Mouse (Mus musculus) c-Kit-positive CD71-negative TER-119-negative erythroid progenitor cells, embryonic 14.5 days (primary cell): Measurements from ENCODE around the gene Ppp1ca.

Experiments
- DNase-seq: peaks from one replicate; pipeline ENCODE4 v3.0.0-alpha.2; 2013; ENCODE audit warnings: low read depth

Ppp1ca gene

GRCm38 (mm10) chr19:4232186-4232572 lies 40.3 kb downstream of the Ppp1ca start:
- no peak for DNase-seq

- no peak for DNase-seq
Measured at GRCm38 (mm10) chr19:4232651-4233050, 40.8 kb downstream of the Ppp1ca start.

DNA sequence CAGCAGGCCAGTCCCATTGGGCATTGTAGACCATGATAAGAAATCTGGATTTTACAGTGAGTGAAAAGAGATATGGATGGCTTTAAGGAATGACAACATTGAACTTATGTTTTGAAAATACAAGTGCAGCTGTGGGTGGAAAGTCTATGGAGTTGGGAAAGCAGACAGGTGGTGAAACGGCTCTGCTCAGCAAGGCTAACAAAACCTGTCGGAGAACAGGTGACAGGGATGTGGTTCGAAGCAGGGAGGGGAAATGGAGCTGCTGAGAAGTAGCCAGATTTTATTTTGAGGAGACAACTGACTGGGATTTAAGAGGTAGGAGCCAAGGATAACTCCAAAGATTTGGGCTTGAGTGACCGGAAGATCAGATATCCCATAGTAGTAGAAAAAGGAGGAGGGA lies 42.7 kb downstream of the Ppp1ca start:
- DNase-seq: no peak

DNA sequence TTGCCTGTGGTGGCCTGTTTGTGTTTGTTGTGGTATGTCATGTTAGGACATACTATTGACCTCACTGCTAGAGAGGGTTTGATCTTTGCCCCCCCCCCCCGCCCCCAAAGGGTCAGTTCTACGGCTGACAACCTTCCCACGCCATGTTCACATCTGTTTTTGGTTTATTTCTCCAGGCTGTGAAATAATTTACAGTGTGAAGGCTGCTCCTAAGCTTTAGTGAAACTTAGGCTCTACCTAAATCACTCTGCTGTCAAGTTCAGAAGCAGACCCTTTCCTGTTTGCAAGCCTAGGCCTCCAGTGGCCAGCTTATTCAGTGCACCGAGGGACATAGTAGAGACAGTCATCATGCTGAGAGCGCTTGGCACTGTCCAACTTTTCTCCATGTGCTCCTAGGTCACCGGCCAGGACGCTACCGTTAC lies 48.4 kb downstream of the Ppp1ca start:
- DNase-seq: no peak

DNA sequence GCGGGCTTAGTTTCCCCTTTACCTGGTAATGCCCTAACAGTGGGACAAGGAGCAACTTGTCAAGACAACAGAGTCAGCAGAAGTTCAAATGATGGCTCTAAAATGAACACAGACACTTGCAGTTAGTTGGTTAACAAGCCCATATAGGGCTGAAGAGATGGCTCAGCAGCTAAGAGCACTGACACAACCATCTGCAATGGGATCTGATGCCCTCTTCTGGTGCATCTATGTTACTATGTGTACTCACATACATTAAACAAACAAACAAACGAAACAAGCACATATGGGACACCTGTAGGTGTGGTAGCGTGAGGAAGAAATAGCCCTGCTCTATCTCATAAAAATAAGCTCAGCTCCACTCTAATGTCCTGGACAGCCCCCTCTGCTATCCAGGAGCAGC lies 50.6 kb downstream of the Ppp1ca start:
- no peak for DNase-seq

DNA sequence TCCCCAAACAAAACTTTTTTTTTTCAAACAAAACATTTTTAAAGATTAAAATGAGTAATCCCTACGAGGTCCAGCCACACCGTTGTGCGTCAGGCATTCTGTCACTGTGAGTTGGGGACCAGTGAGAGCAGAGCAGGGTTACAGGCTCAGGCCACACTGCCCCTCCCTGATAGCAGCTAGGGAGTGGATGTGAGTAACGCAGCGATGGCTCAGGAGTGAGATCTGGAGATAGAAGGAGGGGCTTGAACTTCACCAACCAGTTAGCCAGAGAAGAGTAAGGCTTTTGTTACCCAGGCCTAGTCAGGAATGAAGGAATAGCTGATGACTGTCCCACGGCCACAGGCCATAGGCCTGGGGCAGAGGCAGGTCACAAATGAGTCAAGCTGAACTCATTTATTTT lies 52.9 kb downstream of the Ppp1ca start:
- DNase-seq: no peak
